Comparison of ENCODE assay signal across 7 mouse cellular contexts in the genomic region with DNA sequence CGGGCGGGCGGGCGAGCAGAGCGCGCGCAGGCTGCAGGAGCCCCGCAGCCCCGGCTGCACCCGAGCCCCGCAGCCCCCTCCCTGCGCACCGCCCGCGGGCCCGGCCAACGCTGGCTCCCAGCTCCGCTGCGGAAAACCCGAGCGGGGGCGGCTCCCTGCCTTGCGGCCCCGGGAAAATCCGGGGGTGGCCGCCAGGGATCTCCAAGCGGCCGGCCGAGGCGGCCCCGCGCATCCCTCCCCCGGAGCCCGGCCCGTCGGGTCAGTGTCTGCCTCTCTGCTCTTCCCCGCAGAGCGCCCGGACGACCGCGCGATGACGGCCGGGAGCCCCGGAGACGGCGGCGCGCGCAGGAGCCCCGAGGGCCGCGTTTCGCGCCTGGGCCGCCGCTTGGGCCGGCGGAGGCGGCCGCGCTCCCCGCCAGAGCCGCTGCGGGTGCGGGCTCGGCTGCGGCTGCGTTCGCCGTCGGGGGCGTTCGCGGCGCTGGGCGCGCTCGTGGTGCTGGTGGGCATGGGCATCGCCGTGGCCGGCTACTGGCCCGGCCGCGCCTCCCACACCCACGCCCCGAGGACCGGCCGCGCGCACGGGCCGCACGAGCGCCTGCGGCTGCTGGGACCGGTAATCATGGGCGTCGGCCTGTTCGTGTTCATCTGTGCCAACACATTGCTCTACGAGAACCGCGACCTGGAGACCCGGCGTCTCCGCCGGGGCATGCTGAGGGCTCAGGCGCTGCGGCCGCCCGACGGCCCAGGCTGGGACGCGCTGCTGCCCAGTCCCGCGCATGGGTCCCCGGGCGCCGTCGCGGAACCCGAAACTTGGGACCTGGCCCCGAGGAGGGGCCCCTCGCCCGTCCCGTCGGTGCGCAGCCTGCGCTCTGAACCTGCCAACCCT. TPM values are rescaled to one million over a fixed set of nuclear protein-coding genes. Genes with fewer than 3 reads are reported as not detected.
DNase-seq lines count a peak whose midpoint lies in the region; ATAC-seq and TF ChIP-seq lines count a peak whose summit lies in the region.

Gene Tmem200b, plus strand, starts transcription at position 311 of the 886 bp plus-strand sequence.

- TF ChIP-seq CTCF in stomach, postnatal 0 days (IDR thresholded peaks at IDR 0.05; ENCODE audit: low read depth): no peak

- peak; percentile 56 for DNase-seq in right cerebral cortex, postnatal 25 days
- no peak for DNase-seq in right cerebral cortex, postnatal 36 days (ENCODE audit: low spot score in 2 of 2)
- peak; percentile 45 for DNase-seq in hindbrain, embryonic 10.5 days (ENCODE audit: low spot score)
- no peak for DNase-seq in stomach, postnatal 0 days (ENCODE audit: low spot score)

- H3K4me1 ChIP-seq in embryonic facial prominence, embryonic 13.5 days: peaks cover 80% of the 10 kb centered on the region
- H3K4me1 ChIP-seq in hindbrain, embryonic 10.5 days (replicated peaks): peaks cover 83% of the 10 kb centered on the region
- H3K4me1 ChIP-seq in liver, embryonic 12.5 days: peaks cover 50% of the 10 kb centered on the region
- H3K4me1 ChIP-seq in stomach, postnatal 0 days (replicated peaks; ENCODE audit: control insufficient read depth, insufficient read depth): 0 out of 2 replicates have a peak, but pooled peaks cover 5% of the 10 kb centered on the region

- H3K9me3 ChIP-seq in embryonic facial prominence, embryonic 13.5 days: no peaks in the 10 kb centered on the region
- no peaks in the 10 kb centered on the region for H3K9me3 ChIP-seq in hindbrain, embryonic 10.5 days
- H3K9me3 ChIP-seq in liver, embryonic 12.5 days (replicated peaks): no peaks in the 10 kb centered on the region
- H3K9me3 ChIP-seq in stomach, postnatal 0 days (ENCODE audit: control insufficient read depth, low read length): no peaks in the 10 kb centered on the region

- peak within 1 kb of the TSS; percentile 77 for H3K4me2 ChIP-seq in embryonic facial prominence, embryonic 13.5 days
- H3K4me2 ChIP-seq in liver, embryonic 12.5 days: peak within 1 kb of the TSS; percentile 70
- H3K4me2 ChIP-seq in stomach, postnatal 0 days (replicated peaks; ENCODE audit: low read depth): peak within 1 kb of the TSS; percentile 76

- no peak for ATAC-seq in embryonic facial prominence, embryonic 13.5 days (ENCODE audit: insufficient number of reproducible peaks, insufficient read depth, low FRiP score, low TSS enrichment, low read depth)
- ATAC-seq in liver, embryonic 12.5 days: 0 out of 2 replicates have a peak, but pooled peaks have one; percentile 33
- ATAC-seq in stomach, postnatal 0 days (ENCODE audit: low FRiP score, low TSS enrichment): 0 out of 2 replicates have a peak, but pooled peaks have one; percentile 5
- no peak for ATAC-seq in megakaryocyte-erythroid progenitor cell, adult 5-6 weeks (replicated peaks; ENCODE audit: low FRiP score, low TSS enrichment, poor library complexity, severe bottlenecking)

- TF ChIP-seq EP300 in stomach, postnatal 0 days (optimal IDR thresholded peaks at IDR 0.05): no peak

- peak within 1 kb of the TSS; percentile 74 for H3K4me3 ChIP-seq in embryonic facial prominence, embryonic 13.5 days
- peak within 1 kb of the TSS; percentile 62 for H3K4me3 ChIP-seq in hindbrain, embryonic 10.5 days
- H3K4me3 ChIP-seq in liver, embryonic 12.5 days: peak within 1 kb of the TSS; percentile 58
- peak within 1 kb of the TSS; percentile 63 for H3K4me3 ChIP-seq in stomach, postnatal 0 days (ENCODE audit: low read depth, low read length)

- H3K9ac ChIP-seq in embryonic facial prominence, embryonic 13.5 days: peak within 1 kb of the TSS; percentile 90
- H3K9ac ChIP-seq in liver, embryonic 12.5 days: peak within 1 kb of the TSS; percentile 57
- H3K9ac ChIP-seq in stomach, postnatal 0 days (ENCODE audit: low read length): peak within 1 kb of the TSS; percentile 70

- H3K36me3 ChIP-seq in embryonic facial prominence, embryonic 13.5 days: peaks cover 21% of the 10 kb centered on the region
- peaks cover 42% of the 10 kb centered on the region for H3K36me3 ChIP-seq in hindbrain, embryonic 10.5 days
- H3K36me3 ChIP-seq in liver, embryonic 12.5 days: peaks cover 47% of the 10 kb centered on the region
- H3K36me3 ChIP-seq in stomach, postnatal 0 days (ENCODE audit: control insufficient read depth, insufficient read depth, low read length): 0 out of 2 replicates have a peak, but pooled peaks cover 4% of the 10 kb centered on the region

- peak within 1 kb of the TSS; percentile 98 for H3K27ac ChIP-seq in embryonic facial prominence, embryonic 13.5 days
- peak within 1 kb of the TSS; percentile 82 for H3K27ac ChIP-seq in hindbrain, embryonic 10.5 days
- peak within 1 kb of the TSS; percentile 59 for H3K27ac ChIP-seq in liver, embryonic 12.5 days
- peak within 1 kb of the TSS; percentile 89 for H3K27ac ChIP-seq in stomach, postnatal 0 days (replicated peaks)

- H3K27me3 ChIP-seq in embryonic facial prominence, embryonic 13.5 days: peaks cover 35% of the 10 kb centered on the region
- H3K27me3 ChIP-seq in hindbrain, embryonic 10.5 days (ENCODE audit: insufficient read depth, poor library complexity, severe bottlenecking): peaks cover 92% of the 10 kb centered on the region
- peaks cover 88% of the 10 kb centered on the region for H3K27me3 ChIP-seq in liver, embryonic 12.5 days (replicated peaks)
- peaks cover 3% of the 10 kb centered on the region; the same call in 1 of the 2 replicates for H3K27me3 ChIP-seq in stomach, postnatal 0 days (ENCODE audit: control insufficient read depth, insufficient read depth, low read length)

- 1% methylated on average over 105 of the region's 130 CpGs for WGBS in embryonic facial prominence, embryonic 13.5 days
- 2% methylated on average over 128 of the region's 130 CpGs for WGBS in hindbrain, embryonic 10.5 days
- 2% methylated on average over 122 of the region's 130 CpGs for WGBS in liver, embryonic 12.5 days (ENCODE audit: insufficient replicate concordance)
- 3% methylated on average over 58 of the region's 130 CpGs for WGBS in stomach, postnatal 0 days

RNA-seq across cellular contexts. Expression of gene Tmem200b, which starts in this region (rescaled TPM):
- 3.0 and 4.3 TPM in 2 replicates for polyA plus RNA-seq in embryonic facial prominence, embryonic 13.5 days (2015; fragmentation: Nextera tagmentation; extraction: Ambion mirVana)
- 0.73 and 1.1 TPM in 2 replicates for polyA plus RNA-seq in hindbrain, embryonic 10.5 days (2016; fragmentation: Nextera tagmentation; extraction: Ambion mirVana)
- polyA plus RNA-seq in liver, embryonic 12.5 days (2016; fragmentation: Nextera tagmentation; extraction: Ambion mirVana): 0.81 and 1.3 TPM in 2 replicates
- polyA plus RNA-seq in stomach, postnatal 0 days (2015; fragmentation: Nextera tagmentation; extraction: Ambion mirVana): 1.8 and 3.2 TPM in 2 replicates
- not detected in 2 replicates for total RNA-seq in megakaryocyte-erythroid progenitor cell, adult 5-6 weeks (2014; fragmentation: Nextera tagmentation)
- 0.80 TPM in 1 of 2 replicates, not detected in the other for total RNA-seq in megakaryocyte-erythroid progenitor cell, adult 5-6 weeks (2017)

Comparison
In these comparisons a context has a peak if more than half of its experiments do, and no peak if none do; other contexts are left out.
1. DNase-seq: peak in right cerebral cortex, postnatal 25 days (single experiment) and hindbrain, embryonic 10.5 days (single experiment); none in right cerebral cortex, postnatal 36 days (0 of 2) and stomach, postnatal 0 days (single experiment).
2. ATAC-seq: peak in liver, embryonic 12.5 days (single experiment) and stomach, postnatal 0 days (single experiment); none in embryonic facial prominence, embryonic 13.5 days (single experiment) and megakaryocyte-erythroid progenitor cell, adult 5-6 weeks (single experiment).
3. Peak in every context shown above with its lines, with median percentiles within 50 percentile points of each other: H3K27ac ChIP-seq, H3K4me2 ChIP-seq, H3K4me3 ChIP-seq and H3K9ac ChIP-seq.